Mouse (Mus musculus) telencephalon, adult 2 months (tissue): ENCODE measurements around the gene Poglut1.

Experiments
- DNase-seq: peaks from one replicate; pipeline ENCODE4 v3.0.0-alpha.2; 2011; ENCODE audit warnings: low read depth, low spot score

Gene Poglut1

DNA sequence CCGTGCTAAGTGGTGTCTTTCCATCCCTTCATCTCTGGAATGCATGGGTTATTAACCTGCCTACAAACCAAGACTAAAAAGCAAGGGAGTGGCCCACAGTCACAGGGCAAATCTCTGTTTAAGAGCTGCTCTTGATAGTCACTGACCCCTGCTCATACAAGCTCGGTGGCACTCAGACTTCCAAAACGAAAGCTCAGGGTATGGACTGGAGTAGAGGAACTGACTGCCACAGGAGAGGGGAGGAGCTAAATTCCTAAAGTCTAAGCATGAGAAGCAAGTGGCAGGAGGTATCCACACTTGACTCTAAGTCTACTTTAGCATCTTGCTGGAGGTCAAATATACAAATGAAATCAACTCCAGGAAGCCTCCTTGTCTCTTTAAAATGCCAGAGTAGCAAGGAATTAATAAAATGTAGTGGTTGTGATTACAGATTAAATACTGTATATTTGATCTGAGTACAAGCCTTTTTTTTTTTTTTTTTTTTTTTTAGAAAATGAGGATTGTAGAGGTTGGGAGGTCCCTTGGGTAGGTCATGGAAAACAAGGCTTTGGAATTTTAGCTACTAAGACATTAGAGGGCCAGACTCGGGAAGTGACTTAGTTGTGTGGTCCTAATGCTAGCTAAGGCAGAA, 74.3 kb downstream of the Poglut1 start:
- DNase-seq, result no peak
